Mouse (Mus musculus) embryonic facial prominence, embryonic 15.5 days (tissue): ENCODE results near the gene Catsperg2. TPM values are rescaled to one million over a fixed set of nuclear protein-coding genes. Genes with fewer than 3 reads are reported as not detected.
"Not testable (repeated sequence)": the region's sequence is repeated elsewhere in the genome, so short reads cannot be mapped to it uniquely, and the experiment has no call there.

Experiments
- ATAC-seq: fragments of 200-750 bp; cut with Nextera tagmentation; 2 replicates; pipeline ENCODE4 v1.8.0; 2017; ENCODE audit warnings: low read depth, moderate TSS enrichment; ENCODE audit not compliant: insufficient number of reproducible peaks, low FRiP score, low TSS enrichment
- H3K27ac ChIP-seq: fragments of 300-500 bp; sonication (generic); replicated peaks from 2 replicates; pipeline ENCODE4 v1.5.1; 2015; ENCODE audit warnings: mild to moderate bottlenecking, inconsistent platforms
- H3K27me3 ChIP-seq: fragments of 300-500 bp; sonication (generic); 2 replicates; pipeline ENCODE4 v1.6.1; 2015; ENCODE audit warnings: inconsistent platforms
- H3K36me3 ChIP-seq: fragments of 300-500 bp; sonication (generic); 2 replicates; pipeline ENCODE4 v1.6.1; 2015; ENCODE audit warnings: mild to moderate bottlenecking, inconsistent platforms
- H3K4me1 ChIP-seq: fragments of 300-500 bp; sonication (generic); 2 replicates; pipeline ENCODE4 v1.6.1; 2015; ENCODE audit warnings: inconsistent platforms
- H3K4me2 ChIP-seq: fragments of 300-500 bp; sonication (generic); replicated peaks from 2 replicates; pipeline ENCODE4 v1.6.1; 2015; ENCODE audit warnings: mild to moderate bottlenecking, inconsistent platforms
- H3K4me3 ChIP-seq: fragments of 300-500 bp; sonication (generic); replicated peaks from 2 replicates; pipeline ENCODE4 v1.5.1; 2015; ENCODE audit warnings: mild to moderate bottlenecking, inconsistent platforms
- H3K9ac ChIP-seq: fragments of 300-500 bp; sonication (generic); 2 replicates; pipeline ENCODE4 v1.6.1; 2015; ENCODE audit warnings: inconsistent platforms
- H3K9me3 ChIP-seq: fragments of 300-500 bp; sonication (generic); replicated peaks from 2 replicates; pipeline ENCODE4 v1.6.1; 2016; ENCODE audit warnings: inconsistent platforms
- WGBS: fragments of 180-500 bp; shearing (Covaris S2); methylation state at CpG from one replicate; pipeline ENCODE4 v1.1.7; 2015; 5-methylcytosine and 5-hydroxymethylcytosine counted together
- polyA plus RNA-seq: library from polyadenylated mRNA; unstranded; fragments of >200 nt; fragmentation: Nextera tagmentation; extraction: Ambion mirVana; gene quantifications from 2 replicates; pipeline ENCODE4 v1.2.1, GENCODE M21; 2015

The Catsperg2 gene
- not detected in 2 replicates for polyA plus RNA-seq

DNA sequence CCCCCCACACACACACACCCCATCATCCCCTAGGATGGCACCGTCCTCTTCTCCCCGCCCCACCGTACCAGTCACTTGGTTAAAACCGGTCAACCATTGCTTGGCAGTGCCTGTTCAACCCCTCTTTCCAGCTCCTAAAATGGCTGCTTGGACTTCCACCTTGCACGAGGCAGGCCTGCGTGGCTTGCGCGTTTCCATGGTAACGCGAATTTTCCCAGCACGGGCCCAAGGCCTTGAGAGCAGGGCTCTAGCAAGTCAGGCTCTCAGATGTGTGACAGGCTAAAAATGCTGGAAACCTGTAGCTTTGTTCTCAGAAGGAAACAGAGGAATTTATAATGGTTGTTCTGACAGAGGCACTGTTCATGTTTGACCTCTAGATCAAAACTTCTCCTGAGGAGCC lies at the start of gene Catsperg2:
Gene Catsperg2 (minus strand): TSS at position 173 of the 400 bp plus-strand sequence.
- ATAC-seq, H3K9me3 ChIP-seq, H3K9ac ChIP-seq, H3K27ac ChIP-seq, H3K27me3 ChIP-seq, H3K4me3 ChIP-seq, H3K36me3 ChIP-seq, H3K4me1 ChIP-seq: not testable (repeated sequence)
- 0 out of 2 replicates have a peak within 1 kb of the TSS, but pooled peaks have one; percentile 6 for H3K4me2 ChIP-seq
- WGBS = 62% methylated on average over 11 of the region's 11 CpGs

DNA sequence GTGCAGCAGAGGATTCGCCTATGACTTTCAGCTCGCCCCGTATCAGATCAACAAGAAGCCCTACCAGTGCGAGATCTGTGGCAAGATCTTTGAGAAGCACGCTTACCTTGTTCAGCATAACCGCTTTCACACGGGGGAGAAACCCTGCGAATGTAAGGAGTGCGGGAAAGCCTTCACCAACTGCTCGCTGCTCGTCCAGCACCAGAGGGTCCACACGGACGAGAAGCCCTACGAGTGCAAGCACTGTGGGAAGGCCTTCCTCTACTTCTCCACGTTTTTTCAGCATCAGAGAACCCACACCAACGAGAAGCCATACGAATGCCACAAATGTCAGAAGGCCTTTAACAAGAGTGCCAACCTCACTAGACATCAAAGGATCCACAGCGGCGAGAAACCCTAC lies 49.7 kb upstream of the Catsperg2 start:
- Histone ChIP-seq H3K9ac (no peak overlapping the region), H3K36me3 (peaks cover 75% of the 10 kb centered on the region), H3K4me3 (no peak overlapping the region), H3K27me3 (no peaks in the 10 kb centered on the region), H3K27ac (no peak overlapping the region), H3K4me1 (no peaks in the 10 kb centered on the region), H3K9me3 (no peaks in the 10 kb centered on the region), H3K4me2 (no peak overlapping the region)
- 96% methylated on average over 19 of the region's 19 CpGs for WGBS
- ATAC-seq = no peak

DNA sequence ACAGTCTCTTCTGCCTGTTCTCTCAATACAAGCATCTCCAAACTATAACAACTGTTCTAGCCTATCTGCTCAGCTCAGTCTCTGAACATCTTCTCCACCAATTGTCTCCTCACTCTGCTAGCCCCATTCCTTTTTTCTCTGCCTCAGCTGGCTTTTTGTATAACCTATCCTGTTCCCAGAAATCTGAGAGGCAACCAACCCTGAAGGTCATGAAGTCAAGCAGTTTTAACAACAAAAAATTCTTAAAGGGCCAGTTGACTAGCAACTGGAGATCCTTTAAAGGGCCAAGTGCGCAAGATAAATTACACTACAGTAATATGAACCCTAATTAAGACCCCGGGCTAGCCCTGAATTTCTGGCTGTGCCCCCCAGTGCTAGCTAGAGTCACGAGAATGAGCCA lies 47.5 kb upstream of the Catsperg2 start:
- WGBS = 75% methylated on average over 3 of the region's 3 CpGs
- H3K27me3 ChIP-seq = no peaks in the 10 kb centered on the region
- H3K36me3 ChIP-seq = peaks cover 71% of the 10 kb centered on the region
- H3K9me3 ChIP-seq = no peaks in the 10 kb centered on the region
- H3K4me1 ChIP-seq = peaks cover 8% of the 10 kb centered on the region
- H3K4me2 ChIP-seq = no peak overlapping the region
- H3K27ac ChIP-seq = no peak overlapping the region
- H3K4me3 ChIP-seq = no peak overlapping the region
- no peak overlapping the region for H3K9ac ChIP-seq
- ATAC-seq = no peak

DNA sequence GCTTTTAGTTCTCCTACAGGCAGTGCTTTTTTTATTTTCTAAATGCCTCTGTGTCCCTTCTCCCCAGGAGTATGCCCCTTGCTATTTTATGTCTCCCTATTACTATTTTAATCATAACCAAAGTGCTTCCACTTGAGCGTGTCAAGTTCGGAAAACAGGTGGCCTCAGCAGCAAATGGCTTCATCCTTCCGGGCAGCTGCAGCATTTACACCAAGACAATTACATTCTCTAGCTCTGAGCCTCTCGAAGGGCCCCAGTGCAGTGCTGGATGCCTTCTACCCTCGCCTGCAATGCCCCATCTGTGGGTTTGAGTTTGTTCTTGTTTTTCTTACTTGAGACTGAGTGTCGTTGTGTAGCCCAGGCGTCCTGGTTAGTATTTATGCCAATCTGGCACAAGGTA lies 46.7 kb upstream of the Catsperg2 start:
- H3K9me3 ChIP-seq = no peaks in the 10 kb centered on the region
- ATAC-seq = 0 out of 2 replicates have a peak, but pooled peaks have one; percentile 39
- H3K4me3 ChIP-seq = no peak overlapping the region
- H3K4me2 ChIP-seq = no peak overlapping the region
- peaks cover 11% of the 10 kb centered on the region for H3K4me1 ChIP-seq
- no peak overlapping the region for H3K27ac ChIP-seq
- no peaks in the 10 kb centered on the region for H3K27me3 ChIP-seq
- H3K36me3 ChIP-seq = peaks cover 64% of the 10 kb centered on the region
- WGBS = 85% methylated on average over 7 of the region's 7 CpGs
- H3K9ac ChIP-seq = no peak overlapping the region

DNA sequence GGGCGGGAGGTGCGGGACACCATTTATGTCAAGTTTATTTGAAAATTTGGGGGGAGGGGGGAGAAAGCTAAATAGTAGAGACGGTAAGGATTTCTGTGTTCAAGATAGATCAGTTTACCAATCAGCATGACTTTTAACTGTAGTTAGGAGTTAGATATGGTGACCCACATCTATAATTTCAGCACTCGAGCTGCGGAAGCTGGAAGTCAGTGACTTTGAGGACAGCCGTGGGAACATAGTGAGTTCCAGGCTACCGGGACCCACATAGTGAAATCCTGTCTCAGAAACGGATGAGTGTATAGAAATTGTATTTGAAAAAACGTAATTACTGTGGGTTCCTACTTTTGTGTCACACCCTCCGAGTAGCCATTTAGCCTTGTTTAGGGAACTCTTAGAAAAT lies 42.1 kb upstream of the Catsperg2 start:
- H3K27me3 ChIP-seq = no peaks in the 10 kb centered on the region
- H3K4me2 ChIP-seq = peak overlapping the region; percentile 60
- peaks cover 21% of the 10 kb centered on the region for H3K4me1 ChIP-seq
- peak overlapping the region; percentile 58 for H3K9ac ChIP-seq
- peak overlapping the region; percentile 67 for H3K4me3 ChIP-seq
- H3K9me3 ChIP-seq = no peaks in the 10 kb centered on the region
- 6% methylated on average over 10 of the region's 10 CpGs for WGBS
- no peak for ATAC-seq
- H3K27ac ChIP-seq = peak overlapping the region; percentile 97; the same call in 1 of the 2 replicates
- peaks cover 20% of the 10 kb centered on the region for H3K36me3 ChIP-seq

DNA sequence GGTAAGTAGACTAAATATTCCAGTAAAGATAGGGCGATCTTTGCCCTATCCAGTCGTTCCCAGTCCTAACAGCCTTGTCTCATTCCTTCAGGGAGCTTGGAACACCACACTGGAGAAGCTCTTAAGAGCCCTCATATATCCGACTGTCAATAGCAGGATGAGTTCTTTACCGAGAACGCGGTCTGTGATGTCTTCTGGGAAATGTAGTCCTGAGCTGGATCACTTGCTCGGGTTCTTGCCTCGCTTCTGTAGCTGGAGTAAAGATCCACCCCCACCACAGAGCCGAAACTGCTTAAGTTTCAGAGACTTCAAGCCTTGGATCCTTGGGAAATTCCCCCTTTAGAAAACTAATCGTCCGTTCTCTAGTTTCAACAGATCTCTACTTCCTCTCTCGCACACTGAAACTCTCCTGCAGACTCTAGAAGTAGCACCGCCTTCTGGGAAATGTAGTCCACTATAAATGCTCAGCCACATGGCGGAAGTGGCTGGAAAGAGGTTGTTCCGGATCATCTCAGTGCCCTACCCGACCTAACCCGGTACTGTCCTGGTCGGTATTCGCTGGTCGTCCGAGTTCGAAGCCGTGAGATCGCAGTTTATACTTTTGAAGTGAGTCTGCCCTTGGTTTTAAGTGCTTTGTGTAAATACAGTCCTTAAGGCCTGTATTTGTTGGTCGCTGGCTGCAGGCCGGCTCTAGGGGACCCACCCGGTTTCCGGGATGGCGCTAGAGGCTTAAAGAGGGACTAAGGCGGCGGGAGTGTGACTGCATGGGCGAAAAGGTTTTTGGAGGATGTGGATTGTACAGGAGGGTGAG lies 41.5 kb upstream of the Catsperg2 start, which contains the start of gene Zfp84:
Gene Zfp84 (plus strand): TSS at position 463 of the 811 bp plus-strand sequence.
- peak within 1 kb of the TSS; percentile 67 for H3K4me3 ChIP-seq
- ATAC-seq = peak; percentile 94
- peak within 1 kb of the TSS; percentile 97 for H3K27ac ChIP-seq
- peaks cover 14% of the 10 kb centered on the region for H3K36me3 ChIP-seq
- no peaks in the 10 kb centered on the region for H3K27me3 ChIP-seq
- peaks cover 21% of the 10 kb centered on the region for H3K4me1 ChIP-seq
- H3K9me3 ChIP-seq = no peaks in the 10 kb centered on the region
- H3K4me2 ChIP-seq = peak within 1 kb of the TSS; percentile 78
- under 1% methylated on average over 32 of the region's 32 CpGs for WGBS
- peak within 1 kb of the TSS; percentile 58 for H3K9ac ChIP-seq

DNA sequence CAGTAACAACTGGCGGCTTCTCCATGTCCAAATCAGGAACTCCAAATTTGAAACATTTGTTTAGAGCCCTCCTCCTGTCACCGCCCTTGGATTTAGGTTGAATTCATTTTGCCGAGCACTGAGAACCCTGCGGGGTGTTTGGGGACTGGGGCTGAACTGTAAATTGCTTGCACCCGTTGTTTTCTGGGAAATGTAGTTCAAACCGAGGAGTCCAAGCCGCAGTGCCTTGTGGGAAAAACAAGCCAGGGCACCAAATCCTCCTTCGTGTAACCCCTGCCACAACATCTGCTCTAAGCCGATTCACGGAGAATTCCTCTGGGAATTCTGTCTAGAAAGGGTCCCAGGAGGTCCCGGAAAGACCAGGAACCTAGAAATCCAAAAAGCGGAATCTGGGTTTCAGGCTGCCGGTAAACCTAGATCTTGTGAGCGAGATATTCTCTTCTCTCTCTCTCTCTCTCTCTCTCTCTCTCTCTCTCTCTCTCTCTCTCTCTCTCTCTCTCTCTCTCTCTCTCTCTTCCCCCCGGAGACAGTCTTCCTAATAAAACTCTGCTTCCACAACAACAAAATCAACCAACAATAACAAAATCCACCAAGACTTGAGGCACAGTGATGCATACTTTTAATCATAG lies 40.3 kb upstream of the Catsperg2 start:
- peak overlapping the region; percentile 42; the same call in 1 of the 2 replicates for H3K9ac ChIP-seq
- H3K4me2 ChIP-seq = peak overlapping the region; percentile 78
- no peaks in the 10 kb centered on the region for H3K9me3 ChIP-seq
- H3K36me3 ChIP-seq = peaks cover 6% of the 10 kb centered on the region
- H3K27ac ChIP-seq = peak overlapping the region; percentile 86
- 2% methylated on average over 14 of the region's 15 CpGs for WGBS
- H3K4me3 ChIP-seq = peak overlapping the region; percentile 67
- no peaks in the 10 kb centered on the region for H3K27me3 ChIP-seq
- H3K4me1 ChIP-seq = peaks cover 21% of the 10 kb centered on the region
- peak; percentile 70; the same call in 1 of the 2 replicates for ATAC-seq

DNA sequence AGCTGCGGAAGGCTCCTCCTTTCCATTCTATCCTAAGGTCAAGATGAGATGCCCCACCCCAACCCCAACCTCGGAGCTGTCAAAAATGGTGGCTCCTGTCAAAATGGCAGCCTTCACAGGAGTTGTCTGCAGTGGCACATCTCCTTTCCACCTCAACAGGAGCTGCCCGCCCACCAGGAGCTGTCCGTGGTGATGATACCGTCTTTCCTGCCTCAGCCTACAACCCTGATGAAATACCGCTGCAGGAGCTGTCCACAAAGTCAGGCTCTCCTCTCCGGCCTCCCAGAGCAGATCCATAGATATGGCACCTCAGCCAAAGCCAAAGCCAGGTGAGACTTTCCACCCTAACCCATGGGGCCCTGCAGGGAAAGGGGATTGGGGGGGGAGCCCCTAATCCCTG lies 37.9 kb upstream of the Catsperg2 start:
- Histone ChIP-seq H3K9ac (no peak overlapping the region), H3K4me3 (no peak overlapping the region), H3K36me3 (no peaks in the 10 kb centered on the region), H3K4me1 (peaks cover 17% of the 10 kb centered on the region), H3K4me2 (no peak overlapping the region), H3K27ac (no peak overlapping the region), H3K9me3 (no peaks in the 10 kb centered on the region), H3K27me3 (no peaks in the 10 kb centered on the region)
- ATAC-seq = no peak
- 84% methylated on average over 7 of the region's 7 CpGs for WGBS

DNA sequence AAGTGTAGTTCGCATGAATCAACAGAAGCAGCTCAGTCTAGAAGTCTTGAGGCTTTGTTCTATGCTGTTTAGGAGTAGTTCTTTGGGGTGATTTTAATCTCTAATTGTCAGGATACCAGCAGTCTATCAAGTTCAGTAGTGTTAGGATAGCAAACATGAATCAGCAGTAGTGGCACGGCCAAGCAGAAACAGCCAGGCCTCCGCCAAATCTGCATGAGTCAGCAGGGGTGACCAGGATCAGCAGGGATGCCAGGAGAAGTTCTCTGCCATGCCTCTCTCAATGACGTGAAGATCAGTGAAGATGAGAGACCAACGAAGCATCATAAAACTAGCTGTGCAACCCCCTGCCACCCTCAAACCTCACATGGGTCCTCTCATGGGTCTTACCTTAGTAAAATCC lies 33.6 kb upstream of the Catsperg2 start:
- Histone ChIP-seq H3K36me3 (no peaks in the 10 kb centered on the region), H3K4me3 (no peak overlapping the region), H3K9ac (no peak overlapping the region), H3K4me2 (no peak overlapping the region), H3K27me3 (no peaks in the 10 kb centered on the region), H3K9me3 (no peaks in the 10 kb centered on the region), H3K4me1 (no peaks in the 10 kb centered on the region), H3K27ac (no peak overlapping the region)
- 81% methylated on average over 5 of the region's 5 CpGs for WGBS
- no peak for ATAC-seq

DNA sequence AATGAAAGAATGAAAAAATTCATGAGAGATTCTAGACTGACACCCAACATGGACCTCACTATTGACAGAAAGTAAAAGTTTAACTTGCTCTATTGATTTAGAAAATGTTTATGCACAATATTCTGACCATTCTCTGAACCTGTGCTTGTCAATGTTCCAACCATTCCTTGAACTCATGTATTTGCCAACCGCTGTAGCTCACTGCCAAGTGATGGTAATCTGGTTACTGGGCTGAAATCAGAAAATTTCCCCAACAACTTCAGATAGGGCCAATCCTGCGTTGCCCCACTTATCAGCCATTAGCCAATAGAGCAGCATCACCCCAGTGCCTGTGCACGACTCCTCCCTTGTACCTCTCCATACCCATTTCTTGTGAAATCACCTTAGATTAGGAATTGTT lies 15.4 kb upstream of the Catsperg2 start:
- H3K36me3 ChIP-seq = no peaks in the 10 kb centered on the region
- no peak overlapping the region for H3K9ac ChIP-seq
- H3K4me1 ChIP-seq = no peaks in the 10 kb centered on the region
- WGBS = 86% methylated on average over 3 of the region's 3 CpGs
- no peak overlapping the region for H3K4me3 ChIP-seq
- no peaks in the 10 kb centered on the region for H3K9me3 ChIP-seq
- H3K4me2 ChIP-seq = no peak overlapping the region
- no peaks in the 10 kb centered on the region for H3K27me3 ChIP-seq
- H3K27ac ChIP-seq = no peak overlapping the region
- no peak for ATAC-seq

DNA sequence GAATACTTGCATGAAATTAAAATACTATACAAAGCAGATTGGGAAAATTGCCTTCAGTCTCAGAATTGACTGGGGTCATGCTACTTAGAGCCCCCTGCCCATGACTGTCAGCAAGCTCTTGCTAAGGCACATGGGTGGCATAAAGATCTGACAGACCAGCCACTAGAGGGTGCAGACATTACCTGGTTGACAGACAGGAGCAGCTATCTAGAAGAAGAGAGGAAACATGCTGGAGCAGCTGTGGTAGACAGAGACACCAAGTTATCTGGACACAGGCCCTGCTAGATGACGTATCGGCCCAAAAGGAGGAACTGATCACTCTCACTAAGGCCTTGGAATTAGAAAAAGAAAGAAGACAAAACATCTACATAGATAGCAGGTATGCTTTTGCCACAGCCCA lies 1.2 kb upstream of the Catsperg2 start:
- Histone ChIP-seq H3K4me2 (no peak overlapping the region), H3K4me1 (no peaks in the 10 kb centered on the region), H3K27ac (no peak overlapping the region), H3K9me3 (no peaks in the 10 kb centered on the region), H3K27me3 (no peaks in the 10 kb centered on the region), H3K9ac (no peak overlapping the region), H3K36me3 (no peaks in the 10 kb centered on the region), H3K4me3 (no peak overlapping the region)
- 94% methylated on average over 2 of the region's 2 CpGs for WGBS
- ATAC-seq = no peak
